Mouse (Mus musculus) liver, embryonic 11.5 days (tissue): ENCODE results near the gene Maats1. TPM values are rescaled to one million over a fixed set of nuclear protein-coding genes. Genes with fewer than 3 reads are reported as not detected.

Experiments used
- ATAC-seq: fragments of 200-750 bp; cut with Nextera tagmentation; replicated peaks from 2 replicates; pipeline ENCODE4 v1.8.0; 2017; ENCODE audit warnings: moderate number of reproducible peaks, mild to moderate bottlenecking, moderate TSS enrichment, moderate library complexity; ENCODE audit not compliant: low FRiP score
- DNase-seq: peaks from one replicate; pipeline ENCODE4 v3.0.0-alpha.2; 2017; ENCODE audit warnings: low spot score
- H3K27ac ChIP-seq: fragments of 300-500 bp; sonication (generic); 2 replicates; pipeline ENCODE4 v1.5.1; 2014; ENCODE audit warnings: mild to moderate bottlenecking, low read depth, low read length, control low read depth
- H3K27me3 ChIP-seq: fragments of 300-500 bp; sonication (generic); replicated peaks from 2 replicates; pipeline ENCODE4 v1.6.1; 2014; ENCODE audit warnings: low read length, mixed read lengths; ENCODE audit not compliant: control insufficient read depth, insufficient read depth
- H3K36me3 ChIP-seq: fragments of 300-500 bp; sonication (generic); 2 replicates; pipeline ENCODE4 v1.6.1; 2014; ENCODE audit warnings: mild to moderate bottlenecking, low read length, moderate library complexity, mixed read lengths; ENCODE audit not compliant: control insufficient read depth, insufficient read depth
- H3K4me1 ChIP-seq: fragments of 300-500 bp; sonication (generic); replicated peaks from 2 replicates; pipeline ENCODE4 v1.6.1; 2014; ENCODE audit warnings: low read length, mixed read lengths; ENCODE audit not compliant: control insufficient read depth, insufficient read depth
- H3K4me2 ChIP-seq: fragments of 300-500 bp; sonication (generic); 2 replicates; pipeline ENCODE4 v1.6.1; 2014; ENCODE audit warnings: mild to moderate bottlenecking, control low read depth, moderate library complexity
- H3K4me3 ChIP-seq: fragments of 300-500 bp; sonication (generic); 2 replicates; pipeline ENCODE4 v1.5.1; 2014; ENCODE audit warnings: low read depth, low read length, control low read depth
- H3K9ac ChIP-seq: fragments of 300-500 bp; sonication (generic); 2 replicates; pipeline ENCODE4 v1.6.1; 2014; ENCODE audit warnings: low read depth, low read length, control low read depth
- H3K9me3 ChIP-seq: fragments of 300-500 bp; sonication (generic); 2 replicates; pipeline ENCODE4 v1.6.1; 2016; ENCODE audit warnings: low read length, inconsistent platforms, mixed read lengths; ENCODE audit not compliant: control insufficient read depth
- WGBS: fragments of 180-500 bp; shearing (Covaris S2); extraction: QIAGEN DNeasy Blood & Tissue Kit; methylation state at CpG from one replicate; pipeline ENCODE4 v1.1.7; 2014; 5-methylcytosine and 5-hydroxymethylcytosine counted together
- polyA plus RNA-seq: library from polyadenylated mRNA; unstranded; fragments of >200 nt; fragmentation: Nextera tagmentation; extraction: Ambion mirVana; gene quantifications from 2 replicates; pipeline ENCODE4 v1.2.1, GENCODE M21; 2014

Gene Maats1
- polyA plus RNA-seq, 1 experiment from 2014 or later, result 0.05 TPM

GRCm38 (mm10) chr16:38287762-38288161 is 54.2 kb downstream of the Maats1 start:
- Histone ChIP-seq H3K27me3 (no peaks in the 10 kb centered on the region), H3K36me3 (no peaks in the 10 kb centered on the region), H3K4me1 (peaks cover 14% of the 10 kb centered on the region), H3K9ac (no peak overlapping the region), H3K4me3 (no peak overlapping the region), H3K9me3 (no peaks in the 10 kb centered on the region), H3K4me2 (no peak overlapping the region), H3K27ac (peak overlapping the region; percentile 55)
- ATAC-seq (peak; percentile 61), DNase-seq (no peak)
- WGBS, result 64% methylated on average over 3 of the region's 3 CpGs

DNA sequence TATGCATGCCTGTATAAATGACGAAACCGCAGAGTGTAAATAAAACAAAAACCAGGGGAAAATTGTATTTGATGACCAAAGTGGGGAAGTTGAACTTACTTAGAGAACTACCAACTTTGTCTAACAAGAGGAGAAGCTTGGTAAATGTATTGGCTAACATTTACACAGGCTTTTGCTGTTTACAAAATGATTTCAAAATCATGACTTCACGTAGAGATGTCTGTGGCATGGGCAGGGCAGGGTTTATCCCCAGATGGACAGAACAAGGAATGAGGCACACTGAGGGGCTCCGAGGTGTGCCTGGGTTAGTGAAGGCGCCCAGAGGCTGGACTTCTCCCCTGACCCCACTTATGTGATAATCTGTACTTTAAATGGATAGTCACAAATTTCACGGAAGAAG is 54.6 kb downstream of the Maats1 start:
- WGBS, result 65% methylated on average over 6 of the region's 6 CpGs
- H3K27me3 ChIP-seq, result no peaks in the 10 kb centered on the region
- no peak overlapping the region for H3K4me2 ChIP-seq
- H3K9ac ChIP-seq, result no peak overlapping the region
- DNase-seq (no peak), ATAC-seq (0 out of 2 replicates have a peak, but pooled peaks have one; percentile 6)
- H3K9me3 ChIP-seq, result no peaks in the 10 kb centered on the region
- H3K4me1 ChIP-seq, result peaks cover 14% of the 10 kb centered on the region
- H3K36me3 ChIP-seq, result no peaks in the 10 kb centered on the region
- H3K4me3 ChIP-seq, result no peak overlapping the region
- no peak overlapping the region for H3K27ac ChIP-seq

- no peak overlapping the region for H3K4me2 ChIP-seq
These were observed 55.4 kb downstream of the Maats1 start for GRCm38 (mm10) chr16:38286541-38286940.

GRCm38 (mm10) chr16:38285801-38286200 is 56.1 kb downstream of the Maats1 start:
- no peak overlapping the region for H3K27ac ChIP-seq
- DNase-seq (no peak), ATAC-seq (peak; percentile 32; the same call in 1 of the 2 replicates)
- WGBS, result 63% methylated on average over 7 of the region's 7 CpGs
- no peaks in the 10 kb centered on the region for H3K27me3 ChIP-seq
- H3K4me2 ChIP-seq, result no peak overlapping the region
- no peaks in the 10 kb centered on the region for H3K36me3 ChIP-seq
- H3K9ac ChIP-seq, result no peak overlapping the region
- no peaks in the 10 kb centered on the region for H3K9me3 ChIP-seq
- H3K4me3 ChIP-seq, result no peak overlapping the region
- peaks cover 14% of the 10 kb centered on the region for H3K4me1 ChIP-seq

More at GRCm38 (mm10) chr16:38286541-38286940, 55.4 kb downstream of the Maats1 start:
- H3K9ac ChIP-seq, result no peak overlapping the region
- no peaks in the 10 kb centered on the region for H3K27me3 ChIP-seq
- H3K27ac ChIP-seq, result peak overlapping the region; percentile 48; the same call in 1 of the 2 replicates
- H3K4me3 ChIP-seq, result no peak overlapping the region
- H3K9me3 ChIP-seq, result no peaks in the 10 kb centered on the region
- DNase-seq, result no peak
- peaks cover 14% of the 10 kb centered on the region for H3K4me1 ChIP-seq
- no peak for ATAC-seq
- H3K36me3 ChIP-seq, result no peaks in the 10 kb centered on the region
- 53% methylated on average over 4 of the region's 4 CpGs for WGBS

DNA sequence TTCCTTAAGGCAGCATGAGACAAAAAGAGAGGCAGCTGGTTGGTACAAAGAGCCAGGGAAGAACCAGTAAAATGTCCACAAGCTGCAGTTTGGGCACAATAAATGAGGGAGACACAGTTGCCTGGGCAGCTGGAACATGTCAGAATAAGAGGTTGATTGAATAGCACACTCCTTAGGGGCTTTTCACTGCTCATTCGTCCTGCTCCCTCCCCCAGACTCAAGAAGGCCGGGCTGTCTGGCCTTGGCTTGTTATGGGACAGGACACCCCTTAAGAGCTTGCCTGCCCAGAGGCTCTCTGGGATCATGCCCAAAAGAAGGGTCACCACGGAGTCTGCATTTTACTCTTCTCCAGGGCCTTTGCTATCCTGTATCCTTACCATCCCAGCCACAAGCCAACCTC is 58.6 kb downstream of the Maats1 start:
- Histone ChIP-seq H3K27me3 (no peaks in the 10 kb centered on the region), H3K4me1 (peaks cover 10% of the 10 kb centered on the region), H3K4me2 (no peak overlapping the region), H3K36me3 (no peaks in the 10 kb centered on the region), H3K4me3 (no peak overlapping the region), H3K9ac (no peak overlapping the region), H3K27ac (no peak overlapping the region), H3K9me3 (no peaks in the 10 kb centered on the region)
- WGBS, result 46% methylated on average over 3 of the region's 3 CpGs
- DNase-seq, result no peak
- no peak for ATAC-seq

- H3K9ac ChIP-seq, result no peak overlapping the region
- no peaks in the 10 kb centered on the region for H3K36me3 ChIP-seq
- no peak overlapping the region for H3K4me2 ChIP-seq
- WGBS, result 62% methylated on average over 7 of the region's 7 CpGs
- H3K27me3 ChIP-seq, result no peaks in the 10 kb centered on the region
- H3K4me3 ChIP-seq, result no peak overlapping the region
- no peaks in the 10 kb centered on the region for H3K9me3 ChIP-seq
- DNase-seq, result no peak
- ATAC-seq, result 0 out of 2 replicates have a peak, but pooled peaks have one; percentile 54
- 0 out of 2 replicates have a peak overlapping the region, but pooled peaks have one; percentile 23 for H3K27ac ChIP-seq
- peaks cover 3% of the 10 kb centered on the region for H3K4me1 ChIP-seq
These were observed 59.3 kb downstream of the Maats1 start for GRCm38 (mm10) chr16:38282559-38283160.

DNA sequence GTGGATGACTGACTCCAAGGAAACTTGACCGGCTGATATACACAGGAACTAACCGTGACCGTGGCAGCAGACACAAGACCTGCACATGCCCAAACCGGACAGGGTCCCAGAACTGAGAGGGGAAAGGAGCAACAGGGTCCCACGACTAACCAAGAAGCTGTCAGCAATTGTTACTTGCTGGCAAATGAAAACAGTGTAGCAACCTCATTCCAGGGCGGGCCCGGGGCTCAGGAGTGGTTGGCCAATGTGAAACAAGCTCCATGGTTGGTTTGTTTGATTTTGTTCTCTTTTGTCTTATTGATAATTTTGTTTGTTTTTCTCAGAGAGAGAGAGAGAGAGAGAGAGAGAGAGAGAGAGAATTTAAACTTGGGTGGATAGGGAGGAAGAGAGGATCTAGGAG is 61.0 kb downstream of the Maats1 start:
- ATAC-seq, result no peak

GRCm38 (mm10) chr16:38279794-38280193 is 62.1 kb downstream of the Maats1 start:
- no peak overlapping the region for H3K9ac ChIP-seq
- DNase-seq, result no peak
- H3K36me3 ChIP-seq, result no peaks in the 10 kb centered on the region
- H3K27ac ChIP-seq, result no peak overlapping the region
- no peaks in the 10 kb centered on the region for H3K4me1 ChIP-seq
- ATAC-seq, result no peak
- 89% methylated on average over 5 of the region's 5 CpGs for WGBS
- H3K4me2 ChIP-seq, result no peak overlapping the region
- no peaks in the 10 kb centered on the region for H3K9me3 ChIP-seq
- no peak overlapping the region for H3K4me3 ChIP-seq
- H3K27me3 ChIP-seq, result no peaks in the 10 kb centered on the region

More for the DNA sequence above, 61.0 kb downstream of the Maats1 start:
- no peaks in the 10 kb centered on the region for H3K36me3 ChIP-seq
- no peak overlapping the region for H3K4me2 ChIP-seq
- no peaks in the 10 kb centered on the region for H3K4me1 ChIP-seq
- no peak overlapping the region for H3K4me3 ChIP-seq
- 78% methylated on average over 7 of the region's 7 CpGs for WGBS
- no peak for DNase-seq
- no peaks in the 10 kb centered on the region for H3K27me3 ChIP-seq
- no peak overlapping the region for H3K9ac ChIP-seq
- no peaks in the 10 kb centered on the region for H3K9me3 ChIP-seq
- H3K27ac ChIP-seq, result no peak overlapping the region

- ATAC-seq, result no peak
- 73% methylated on average over 2 of the region's 2 CpGs for WGBS
- Histone ChIP-seq H3K36me3 (no peaks in the 10 kb centered on the region), H3K4me1 (no peaks in the 10 kb centered on the region), H3K4me2 (no peak overlapping the region), H3K27me3 (no peaks in the 10 kb centered on the region), H3K9ac (no peak overlapping the region), H3K9me3 (no peaks in the 10 kb centered on the region), H3K27ac (no peak overlapping the region), H3K4me3 (no peak overlapping the region)
- no peak for DNase-seq
These were observed 67.2 kb downstream of the Maats1 start for GRCm38 (mm10) chr16:38274737-38275136.
